Mouse (Mus musculus): ENCODE measurements at regions not wholly inside any gene's neighbourhood (a gene's known extent, or its start where the extent isn't known, plus 50 kb on each side); places are given as distances from the start of the nearest gene placed in this dataset.
A peak's percentile ranks its signal among the peaks of the same experiment; 100 is the strongest.

GRCm38 (mm10) chr9:117714741-117715675 lies 85.3 kb upstream of the Rbms3 start:
- WGBS = 43% methylated on average over 13 of the region's 13 CpGs
- Histone ChIP-seq H3K27me3 (replicated peaks; ENCODE audit: insufficient read depth, low read length) (no peaks in the 10 kb centered on the region), H3K27ac (ENCODE audit: low read length) (no peak overlapping the region), H3K4me2 (replicated peaks; ENCODE audit: low read depth, low read length) (no peak overlapping the region), H3K4me1 (ENCODE audit: insufficient read depth, low read depth, low read length) (no peaks in the 10 kb centered on the region), H3K9ac (replicated peaks; ENCODE audit: low read depth) (no peak overlapping the region), H3K4me3 (ENCODE audit: low read depth, low read length) (no peak overlapping the region), H3K36me3 (ENCODE audit: insufficient read depth, low read length) (no peaks in the 10 kb centered on the region), H3K9me3 (ENCODE audit: low read length) (no peaks in the 10 kb centered on the region)
- TF ChIP-seq EP300 (IDR thresholded peaks at IDR 0.05) (peak; percentile 40; the same call in 1 of the 2 replicates), CTCF (IDR thresholded peaks at IDR 0.05) (no peak)
- ATAC-seq = peak; percentile 65
- DNase-seq (ENCODE audit: low spot score) = peak; percentile 30

DNA sequence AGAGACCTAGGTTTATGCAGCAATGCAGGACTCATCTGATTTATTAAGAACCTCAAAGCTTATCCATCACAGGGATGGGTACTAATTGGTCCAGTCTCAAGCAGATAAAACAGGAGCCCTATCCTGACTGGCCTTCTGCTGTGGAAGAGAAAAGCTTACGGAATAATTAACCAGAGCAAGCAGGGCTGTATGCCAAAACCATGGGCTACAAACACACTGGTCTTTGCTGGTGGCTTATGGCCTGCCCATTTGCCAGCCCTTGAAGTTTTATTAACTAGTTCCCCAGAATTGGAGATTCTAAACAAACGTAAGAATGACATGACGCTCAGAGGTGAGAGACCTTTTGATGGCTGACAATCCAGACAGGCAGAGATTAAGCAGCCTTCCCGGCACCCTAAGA lies 83.4 kb upstream of the Rbms3 start:
- Histone ChIP-seq H3K27me3 (replicated peaks; ENCODE audit: insufficient read depth, low read length) (no peaks in the 10 kb centered on the region), H3K9ac (replicated peaks; ENCODE audit: low read depth) (no peak overlapping the region), H3K27ac (ENCODE audit: low read length) (no peak overlapping the region), H3K4me2 (replicated peaks; ENCODE audit: low read depth, low read length) (no peak overlapping the region), H3K36me3 (ENCODE audit: insufficient read depth, low read length) (no peaks in the 10 kb centered on the region), H3K4me1 (ENCODE audit: insufficient read depth, low read depth, low read length) (no peaks in the 10 kb centered on the region), H3K4me3 (ENCODE audit: low read depth, low read length) (no peak overlapping the region), H3K9me3 (ENCODE audit: low read length) (no peaks in the 10 kb centered on the region)
- DNase-seq (ENCODE audit: low spot score) = no peak
- TF ChIP-seq CTCF (IDR thresholded peaks at IDR 0.05) (no peak), EP300 (IDR thresholded peaks at IDR 0.05) (no peak)
- 71% methylated on average over 4 of the region's 4 CpGs for WGBS
- ATAC-seq = no peak

GRCm38 (mm10) chr9:117711793-117712192 lies 82.1 kb upstream of the Rbms3 start:
- no peak for ATAC-seq
- H3K36me3 ChIP-seq (ENCODE audit: insufficient read depth, low read length) = no peaks in the 10 kb centered on the region
- TF ChIP-seq EP300 (IDR thresholded peaks at IDR 0.05) = no peak
- H3K27me3 ChIP-seq (replicated peaks; ENCODE audit: insufficient read depth, low read length) = no peaks in the 10 kb centered on the region
- no peak overlapping the region for H3K4me3 ChIP-seq (ENCODE audit: low read depth, low read length)
- no peak overlapping the region for H3K9ac ChIP-seq (replicated peaks; ENCODE audit: low read depth)
- H3K9me3 ChIP-seq (ENCODE audit: low read length) = no peaks in the 10 kb centered on the region
- no peak overlapping the region for H3K27ac ChIP-seq (ENCODE audit: low read length)
- no peak for DNase-seq (ENCODE audit: low spot score)
- H3K4me2 ChIP-seq (replicated peaks; ENCODE audit: low read depth, low read length) = no peak overlapping the region
- no peaks in the 10 kb centered on the region for H3K4me1 ChIP-seq (ENCODE audit: insufficient read depth, low read depth, low read length)
- WGBS = 83% methylated on average over 5 of the region's 5 CpGs

GRCm38 (mm10) chr9:117710966-117711365 lies 81.3 kb upstream of the Rbms3 start:
- Histone ChIP-seq H3K9me3 (ENCODE audit: low read length) (no peaks in the 10 kb centered on the region), H3K4me1 (ENCODE audit: insufficient read depth, low read depth, low read length) (no peaks in the 10 kb centered on the region), H3K27ac (ENCODE audit: low read length) (no peak overlapping the region), H3K4me2 (replicated peaks; ENCODE audit: low read depth, low read length) (no peak overlapping the region), H3K27me3 (replicated peaks; ENCODE audit: insufficient read depth, low read length) (no peaks in the 10 kb centered on the region), H3K36me3 (ENCODE audit: insufficient read depth, low read length) (no peaks in the 10 kb centered on the region), H3K9ac (replicated peaks; ENCODE audit: low read depth) (no peak overlapping the region), H3K4me3 (ENCODE audit: low read depth, low read length) (no peak overlapping the region)
- DNase-seq (ENCODE audit: low spot score) = no peak
- no peak for ATAC-seq
- WGBS = 89% methylated on average over 9 of the region's 9 CpGs
- no peak for TF ChIP-seq EP300 (IDR thresholded peaks at IDR 0.05)

DNA sequence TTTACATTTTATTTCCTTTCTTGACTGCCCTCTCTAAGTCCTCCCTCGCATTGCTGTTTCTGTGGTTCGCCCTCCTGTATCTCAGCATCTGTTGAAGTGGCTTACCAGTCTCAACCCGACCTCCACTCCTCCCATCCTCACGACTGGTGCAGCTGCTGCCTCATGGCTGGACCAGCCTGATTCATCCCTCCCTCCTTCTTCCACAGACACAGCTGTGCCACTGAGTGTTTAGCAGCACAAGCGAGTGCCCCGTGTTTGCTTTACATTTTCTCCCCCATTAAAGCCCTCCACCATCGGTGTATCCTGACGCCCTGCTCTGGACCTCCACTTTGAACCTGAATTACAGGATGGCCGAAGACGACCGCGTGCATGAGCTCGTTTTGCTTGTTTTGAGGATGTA lies 80.0 kb upstream of the Rbms3 start:
- DNase-seq (ENCODE audit: low spot score) (no peak), ATAC-seq (no peak)
- Histone ChIP-seq H3K9me3 (ENCODE audit: low read length) (no peaks in the 10 kb centered on the region), H3K4me2 (replicated peaks; ENCODE audit: low read depth, low read length) (no peak overlapping the region), H3K27me3 (replicated peaks; ENCODE audit: insufficient read depth, low read length) (no peaks in the 10 kb centered on the region), H3K36me3 (ENCODE audit: insufficient read depth, low read length) (no peaks in the 10 kb centered on the region), H3K4me3 (ENCODE audit: low read depth, low read length) (no peak overlapping the region), H3K9ac (replicated peaks; ENCODE audit: low read depth) (no peak overlapping the region), H3K4me1 (ENCODE audit: insufficient read depth, low read depth, low read length) (no peaks in the 10 kb centered on the region), H3K27ac (ENCODE audit: low read length) (no peak overlapping the region)
- TF ChIP-seq CTCF (IDR thresholded peaks at IDR 0.05) = no peak
- TF ChIP-seq EP300 (IDR thresholded peaks at IDR 0.05) = no peak
- 71% methylated on average over 13 of the region's 13 CpGs for WGBS

- WGBS = 87% methylated on average over 8 of the region's 8 CpGs
- H3K9me3 ChIP-seq (ENCODE audit: low read length) = no peaks in the 10 kb centered on the region
- H3K9ac ChIP-seq (replicated peaks; ENCODE audit: low read depth) = no peak overlapping the region
- DNase-seq (ENCODE audit: low spot score) (no peak), ATAC-seq (no peak)
- no peak overlapping the region for H3K4me2 ChIP-seq (replicated peaks; ENCODE audit: low read depth, low read length)
- no peaks in the 10 kb centered on the region for H3K36me3 ChIP-seq (ENCODE audit: insufficient read depth, low read length)
- no peaks in the 10 kb centered on the region for H3K4me1 ChIP-seq (ENCODE audit: insufficient read depth, low read depth, low read length)
- no peak overlapping the region for H3K27ac ChIP-seq (ENCODE audit: low read length)
- TF ChIP-seq EP300 (IDR thresholded peaks at IDR 0.05) (no peak), CTCF (IDR thresholded peaks at IDR 0.05) (no peak)
- H3K27me3 ChIP-seq (replicated peaks; ENCODE audit: insufficient read depth, low read length) = no peaks in the 10 kb centered on the region
- H3K4me3 ChIP-seq (ENCODE audit: low read depth, low read length) = no peak overlapping the region
These were observed 63.3 kb upstream of the Rbms3 start for GRCm38 (mm10) chr9:117693001-117693400.

All from lung, postnatal 0 days (tissue).